Mouse (Mus musculus) gastrocnemius, postnatal 10 days (tissue): Measurements from ENCODE around the gene Gm27021. TPM values are rescaled to one million over a fixed set of nuclear protein-coding genes. Genes with fewer than 3 reads are reported as not detected.

ENCODE experiments used
- DNase-seq: peaks from one replicate; pipeline ENCODE4 v3.0.0; 2021; ENCODE audit warnings: mixed read lengths
- total RNA-seq, 2 experiments: library from RNA; stranded (reverse); gene quantifications; 2 replicates each; pipeline ENCODE4 v1.2.3; 2021

Gene Gm27021
- total RNA-seq, 2 experiments from 2014 or later = not detected

DNA sequence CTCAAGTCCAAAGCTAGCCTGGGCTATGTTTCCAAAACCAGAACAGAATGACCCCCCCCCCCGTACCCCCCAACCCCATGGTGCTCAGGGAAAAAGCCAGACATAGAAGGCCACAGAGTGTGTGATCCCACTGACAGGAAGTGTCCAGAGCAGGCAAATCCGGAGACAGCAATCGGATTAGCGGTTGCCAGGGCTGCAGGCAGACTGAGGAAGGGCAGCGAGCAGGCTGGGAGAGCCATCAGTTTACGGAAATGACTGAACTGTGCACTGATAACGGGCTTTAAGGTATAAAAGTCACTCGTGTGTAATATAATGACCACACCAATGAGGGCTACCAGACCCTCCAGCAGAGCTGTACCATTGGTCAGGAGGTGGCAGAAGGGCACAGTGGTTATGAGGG, 26.6 kb downstream of the Gm27021 start:
- DNase-seq = no peak

DNA sequence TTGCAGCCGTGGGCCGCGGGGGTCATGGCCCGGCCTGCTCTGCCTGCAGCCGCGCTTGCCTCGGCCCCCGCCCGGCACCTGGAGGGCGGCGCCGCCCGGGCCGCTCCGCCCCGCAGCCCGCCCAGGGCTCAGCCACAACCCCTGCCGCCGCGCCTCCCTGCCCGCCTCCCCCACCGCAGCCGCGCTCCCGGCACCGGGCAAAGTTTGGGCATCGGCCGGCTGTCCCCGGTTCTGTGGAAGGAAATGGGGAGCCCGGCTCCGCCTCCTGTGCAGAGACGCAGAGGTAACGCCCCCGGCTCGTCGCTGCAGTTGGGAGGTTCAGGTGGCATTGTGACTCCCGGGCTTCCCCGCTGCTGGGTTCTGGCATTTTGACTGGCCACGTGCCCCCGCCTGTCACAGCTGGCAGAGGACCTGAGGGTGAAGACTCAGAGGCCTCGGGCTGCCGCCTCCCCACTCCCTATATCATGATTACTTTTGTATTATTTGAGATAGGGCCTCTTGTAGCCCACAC, 33.5 kb downstream of the Gm27021 start:
- peak; percentile 53 for DNase-seq

DNA sequence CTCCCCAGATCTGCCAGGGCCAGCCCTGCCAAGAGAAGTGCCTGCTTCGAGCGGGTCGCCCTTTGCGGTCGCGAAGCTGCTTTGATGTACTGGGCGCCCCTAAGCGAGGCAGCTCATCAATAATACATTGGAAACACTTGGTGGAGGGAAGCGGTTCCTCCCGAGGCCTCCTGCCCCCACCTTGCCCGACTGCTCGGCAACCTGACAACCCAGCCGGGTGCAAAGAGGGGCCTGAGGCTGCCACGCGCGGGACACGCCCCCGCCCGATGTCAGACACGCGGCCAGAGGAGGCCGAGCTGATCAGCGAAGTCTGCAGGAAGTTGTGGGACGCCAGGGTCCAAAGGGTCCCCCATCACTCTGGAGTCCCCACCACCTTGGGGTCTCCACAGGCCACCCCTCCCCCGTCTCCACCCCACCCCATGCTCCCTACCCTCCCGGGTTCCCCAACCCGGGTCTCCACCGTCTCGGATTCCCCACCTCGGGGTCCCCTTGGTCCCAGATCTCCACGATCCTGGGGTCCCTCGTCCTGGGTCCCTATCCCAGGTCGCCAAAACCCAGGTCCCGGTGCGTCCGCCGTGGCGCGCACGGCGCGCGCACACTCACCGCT, 34.1 kb downstream of the Gm27021 start:
- DNase-seq = no peak

DNA sequence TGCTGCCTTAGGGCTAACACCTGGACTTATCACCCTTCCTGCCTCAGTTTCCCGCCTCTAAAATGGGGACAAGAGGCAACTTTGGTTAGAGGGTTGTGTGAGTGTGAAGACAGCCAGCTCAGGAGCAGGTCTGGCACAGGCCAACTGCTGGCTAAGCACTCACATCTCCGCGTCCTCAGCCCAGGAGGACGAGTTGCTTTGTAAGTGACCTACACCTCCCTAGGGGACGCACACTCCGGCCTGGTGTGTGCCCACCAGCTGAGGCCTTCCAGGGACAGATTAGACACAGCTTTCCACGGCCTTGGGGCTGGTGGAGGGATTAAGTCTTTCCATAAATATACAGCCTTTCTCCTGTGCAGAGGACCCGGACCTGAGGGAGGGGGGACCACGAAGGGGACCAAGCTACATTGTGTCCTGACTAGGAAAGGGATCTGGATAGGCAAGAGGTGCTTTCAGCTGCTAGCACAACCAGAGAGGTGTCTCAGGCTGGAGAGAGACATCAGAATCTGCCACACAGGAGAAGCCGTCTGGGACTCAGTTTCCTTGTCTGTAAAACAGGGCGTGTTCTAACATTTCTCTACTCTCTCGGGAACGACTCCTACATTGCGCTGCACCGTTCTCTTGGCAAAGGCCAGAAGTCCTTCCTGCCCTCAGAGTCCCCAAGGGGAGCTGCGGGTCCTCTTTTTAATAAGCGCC, 34.8 kb downstream of the Gm27021 start:
- DNase-seq = no peak

DNA sequence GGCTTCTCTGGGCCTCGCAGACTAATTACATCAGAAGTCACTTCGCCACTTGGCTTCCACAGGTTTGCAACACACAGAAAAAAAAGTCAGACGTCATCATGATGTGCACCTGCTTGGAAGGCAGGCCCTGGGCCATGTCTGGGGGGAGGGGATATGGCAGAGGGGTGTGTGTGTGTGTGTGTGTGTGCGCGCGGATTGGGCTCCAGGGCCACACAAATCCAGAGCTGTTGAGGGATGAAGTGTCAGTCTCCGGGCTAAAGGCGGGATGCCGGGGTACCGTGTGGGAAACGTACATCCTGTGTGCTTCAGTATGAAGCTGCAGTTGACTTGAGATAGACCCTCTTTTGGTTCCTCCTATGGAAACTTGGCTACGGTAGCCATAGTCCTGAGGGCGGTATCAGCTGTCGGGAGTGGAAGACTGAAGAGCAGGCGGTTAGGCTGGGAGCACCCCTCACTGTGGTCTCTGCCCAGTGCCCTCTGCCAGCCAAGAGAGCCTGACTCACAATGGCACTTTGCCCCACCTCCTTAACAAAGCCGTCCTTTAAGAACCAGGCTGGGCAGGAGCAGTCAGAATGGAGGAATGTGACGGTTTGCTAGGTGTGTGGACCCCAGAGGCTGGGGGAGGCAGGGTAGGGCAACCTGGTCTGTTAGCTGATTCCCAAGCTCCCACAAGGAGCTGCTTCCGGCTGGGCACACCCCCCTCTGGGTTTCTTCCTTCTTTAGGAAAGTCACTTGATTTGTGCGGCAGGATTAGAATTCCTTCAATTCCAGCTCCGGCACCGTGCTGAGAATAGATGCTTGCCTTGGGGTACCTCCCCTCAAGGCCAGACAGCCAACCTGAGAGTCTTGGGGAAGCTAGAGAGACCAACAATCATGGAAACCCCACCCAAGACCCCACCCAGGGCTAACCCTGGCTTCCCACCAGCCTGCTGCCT, 36.2 kb downstream of the Gm27021 start:
- DNase-seq = no peak

DNA sequence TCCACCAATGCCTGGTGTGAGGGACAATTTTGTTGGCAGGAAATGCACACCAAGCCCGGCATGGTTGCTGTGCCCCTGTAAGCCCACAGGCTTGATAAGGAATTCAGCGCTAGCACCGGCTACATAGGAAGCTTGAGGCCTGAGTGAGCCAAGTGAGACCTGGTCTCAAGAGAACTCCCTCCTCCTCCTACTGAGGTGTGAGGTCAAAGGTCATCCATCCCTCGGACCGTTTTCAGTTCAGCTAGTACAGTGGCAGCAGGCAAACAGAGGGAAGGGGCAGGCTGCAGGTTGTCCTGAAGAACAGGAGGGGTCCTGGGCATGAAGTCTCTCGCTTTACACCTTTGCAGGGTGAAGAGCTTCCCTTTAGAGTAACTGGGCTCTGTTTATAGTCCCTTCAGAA, 37.0 kb downstream of the Gm27021 start:
- no peak for DNase-seq

DNA sequence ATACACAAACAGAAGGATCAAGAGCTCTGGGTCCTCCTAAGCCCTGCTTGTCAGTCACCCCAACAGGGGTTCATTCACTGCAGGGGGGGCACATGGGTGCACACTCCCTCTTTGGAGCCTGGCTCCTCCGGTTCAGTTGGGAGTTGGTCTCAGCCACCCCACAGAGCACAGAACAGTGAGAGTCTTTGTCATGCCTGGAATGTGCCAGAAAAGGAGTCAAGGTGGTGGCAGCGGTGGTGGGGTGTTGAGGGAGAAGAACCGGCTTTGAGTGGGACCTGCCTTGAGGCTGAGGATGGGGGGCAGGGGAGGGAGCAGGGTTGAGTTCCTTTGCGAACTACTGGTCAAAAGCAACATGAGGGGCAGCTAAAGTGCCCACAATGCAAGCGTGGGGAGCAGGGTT, 37.8 kb downstream of the Gm27021 start:
- no peak for DNase-seq

DNA sequence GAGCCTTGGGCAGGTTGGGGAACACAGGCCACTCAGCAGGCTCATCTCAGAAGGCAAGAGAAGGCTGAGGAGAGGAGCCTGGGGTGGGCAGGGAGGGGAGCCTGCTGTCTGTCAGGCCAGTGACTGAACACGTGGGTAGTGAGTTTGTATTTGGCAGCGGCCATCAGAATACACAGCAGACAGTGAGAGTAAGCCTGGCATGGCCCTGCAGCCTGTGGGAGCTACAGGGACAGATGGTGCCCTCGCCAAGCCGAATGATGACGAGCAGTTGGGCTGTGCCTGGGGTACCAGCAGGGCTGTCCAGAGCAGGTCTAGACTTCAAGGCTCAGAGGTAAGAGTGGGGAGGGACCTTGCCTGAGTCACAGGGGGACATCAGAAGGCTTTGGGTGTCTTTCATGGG, 40.6 kb downstream of the Gm27021 start:
- DNase-seq = no peak

DNA sequence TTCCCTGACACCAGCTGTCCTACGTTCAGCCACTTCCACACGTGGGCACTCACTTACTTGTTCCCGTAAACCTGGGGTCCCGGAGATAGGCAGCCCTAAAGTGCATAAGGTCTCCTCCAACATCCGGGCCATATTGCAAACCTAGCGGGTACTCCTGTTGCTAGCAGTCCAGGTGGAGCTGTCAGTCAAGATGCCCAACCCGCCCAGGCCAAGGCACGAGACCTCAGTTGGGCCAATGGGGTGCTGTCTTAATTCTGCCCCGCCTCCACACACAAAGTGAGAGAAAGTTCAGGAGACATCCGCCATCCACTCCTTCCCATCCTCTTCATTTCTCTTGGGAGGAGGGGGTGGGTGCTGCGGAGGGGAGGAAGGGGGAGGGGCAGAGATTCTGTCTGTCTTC, 41.4 kb downstream of the Gm27021 start:
- no peak for DNase-seq

DNA sequence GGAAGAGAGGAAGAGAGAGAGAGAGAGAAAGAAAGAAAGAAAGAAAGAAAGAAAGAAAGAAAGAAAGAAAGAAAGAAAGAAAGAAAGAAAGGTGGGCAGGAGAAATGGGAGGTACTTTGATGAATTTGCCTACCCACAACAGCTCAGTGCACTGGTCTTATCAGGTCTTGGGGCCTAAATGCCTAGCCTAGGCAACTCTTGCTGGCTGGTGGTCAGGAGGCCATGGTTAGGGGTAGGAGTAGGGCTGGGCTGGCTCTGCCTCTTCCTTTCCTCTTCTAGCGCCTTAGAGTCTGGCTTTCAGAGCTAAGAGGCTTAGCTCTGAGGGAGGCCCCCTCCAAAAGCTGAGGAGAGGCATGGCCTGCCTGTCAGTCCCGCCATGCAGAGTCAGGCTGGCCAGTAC, 44.3 kb downstream of the Gm27021 start:
- no peak for DNase-seq

DNA sequence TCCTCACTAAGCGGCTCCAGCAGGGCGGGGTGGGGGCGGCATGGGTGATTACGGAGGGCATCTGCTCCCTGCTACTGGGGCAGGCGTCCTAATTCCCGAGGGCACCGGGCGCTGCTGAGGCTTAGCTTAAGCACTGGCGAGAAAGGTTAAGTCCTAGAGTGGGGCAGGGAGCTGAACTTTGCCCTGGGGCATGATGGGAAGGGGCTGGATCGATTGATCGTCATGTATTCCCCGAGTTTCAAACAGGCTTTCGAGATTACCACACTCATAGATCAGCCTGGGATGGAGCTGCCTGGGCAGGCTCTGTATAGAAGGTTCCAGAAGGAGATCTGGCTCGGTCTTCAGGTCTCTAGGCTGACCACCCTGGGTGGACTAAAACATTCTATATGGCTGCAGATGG, 45.7 kb downstream of the Gm27021 start:
- no peak for DNase-seq

DNA sequence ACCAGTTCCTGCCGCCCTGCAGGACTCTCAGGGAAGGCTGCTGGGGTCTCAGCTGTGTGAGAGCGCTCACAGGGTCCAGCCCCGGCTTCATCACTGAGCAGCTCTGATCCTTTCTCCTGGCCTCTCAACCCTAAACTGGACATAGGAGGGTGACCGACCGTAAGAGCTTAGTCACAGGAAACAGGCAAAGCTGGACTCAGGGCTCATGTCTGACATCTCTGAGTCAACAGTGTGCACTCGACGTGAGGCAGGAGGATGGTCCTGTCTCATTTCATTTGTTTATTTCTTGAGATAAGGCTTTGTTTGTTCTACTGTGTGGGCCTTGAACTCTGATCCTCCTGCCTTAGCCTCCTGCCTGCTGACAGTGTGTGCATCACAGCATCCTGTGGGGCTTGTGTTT, 47.4 kb downstream of the Gm27021 start:
- no peak for DNase-seq

DNA sequence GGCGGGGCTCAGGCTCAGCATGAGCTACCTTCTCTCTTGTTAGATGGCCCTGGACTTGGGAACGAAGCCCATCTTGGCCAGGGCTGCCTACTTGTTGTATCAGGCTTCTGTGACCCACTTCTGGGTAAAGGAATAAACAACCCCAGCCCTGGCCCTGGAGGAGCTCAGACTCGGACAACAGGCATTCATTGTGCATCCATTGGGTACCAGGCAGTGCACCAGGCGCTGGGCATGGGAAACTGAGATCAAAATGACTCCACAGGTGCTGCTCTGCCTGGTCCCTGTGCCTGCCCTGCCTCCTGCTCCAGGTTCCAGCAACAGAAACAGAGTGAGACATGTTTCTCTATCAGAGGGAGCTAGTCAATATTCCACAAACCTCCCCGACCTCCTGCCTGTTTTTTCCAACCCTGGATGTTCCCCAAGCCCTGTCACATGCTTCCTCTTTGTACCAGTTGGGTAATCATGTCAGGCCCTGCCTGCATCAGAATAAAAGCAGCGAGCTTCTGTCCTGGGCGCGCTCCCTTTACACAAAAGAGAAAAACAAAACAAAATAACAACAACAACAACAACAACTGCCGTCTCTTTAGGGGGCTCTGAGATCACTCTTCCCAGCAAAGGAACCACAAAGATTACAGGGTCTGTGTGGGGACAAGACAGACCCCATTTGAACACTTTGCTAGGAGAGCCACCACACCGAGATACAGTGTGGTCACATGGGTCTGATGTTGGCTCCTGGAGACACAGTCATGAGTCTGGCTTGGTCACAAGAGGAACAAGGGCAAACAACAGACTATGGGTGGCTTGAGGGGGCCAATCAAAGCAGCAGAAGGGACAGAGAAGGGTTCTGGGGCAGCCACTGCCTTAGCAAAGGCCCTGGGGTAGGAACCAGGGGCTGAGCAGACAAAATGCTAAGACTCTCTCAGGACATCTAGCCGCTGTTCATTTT, 48.4 kb downstream of the Gm27021 start:
- DNase-seq = no peak

DNA sequence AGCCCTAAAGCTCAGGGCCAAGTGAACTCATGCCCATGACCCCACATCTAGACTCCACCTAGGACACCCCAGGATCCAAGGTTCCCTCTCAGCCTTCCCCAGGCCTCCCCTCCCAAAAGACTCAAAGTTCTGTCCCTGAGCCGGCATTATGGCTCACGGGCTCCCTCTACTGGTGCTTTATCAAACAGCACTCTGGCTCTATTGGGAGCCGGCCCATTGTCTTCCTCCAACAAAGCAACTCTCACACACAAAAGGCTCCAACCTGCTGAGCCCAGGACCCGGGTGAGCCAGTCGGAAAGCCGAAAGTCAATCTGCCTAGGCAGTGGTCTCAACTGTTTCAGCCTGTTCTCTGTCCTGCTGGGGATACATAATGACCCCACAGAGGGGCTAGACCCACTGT, 49.8 kb downstream of the Gm27021 start:
- DNase-seq = peak; percentile 73

DNA sequence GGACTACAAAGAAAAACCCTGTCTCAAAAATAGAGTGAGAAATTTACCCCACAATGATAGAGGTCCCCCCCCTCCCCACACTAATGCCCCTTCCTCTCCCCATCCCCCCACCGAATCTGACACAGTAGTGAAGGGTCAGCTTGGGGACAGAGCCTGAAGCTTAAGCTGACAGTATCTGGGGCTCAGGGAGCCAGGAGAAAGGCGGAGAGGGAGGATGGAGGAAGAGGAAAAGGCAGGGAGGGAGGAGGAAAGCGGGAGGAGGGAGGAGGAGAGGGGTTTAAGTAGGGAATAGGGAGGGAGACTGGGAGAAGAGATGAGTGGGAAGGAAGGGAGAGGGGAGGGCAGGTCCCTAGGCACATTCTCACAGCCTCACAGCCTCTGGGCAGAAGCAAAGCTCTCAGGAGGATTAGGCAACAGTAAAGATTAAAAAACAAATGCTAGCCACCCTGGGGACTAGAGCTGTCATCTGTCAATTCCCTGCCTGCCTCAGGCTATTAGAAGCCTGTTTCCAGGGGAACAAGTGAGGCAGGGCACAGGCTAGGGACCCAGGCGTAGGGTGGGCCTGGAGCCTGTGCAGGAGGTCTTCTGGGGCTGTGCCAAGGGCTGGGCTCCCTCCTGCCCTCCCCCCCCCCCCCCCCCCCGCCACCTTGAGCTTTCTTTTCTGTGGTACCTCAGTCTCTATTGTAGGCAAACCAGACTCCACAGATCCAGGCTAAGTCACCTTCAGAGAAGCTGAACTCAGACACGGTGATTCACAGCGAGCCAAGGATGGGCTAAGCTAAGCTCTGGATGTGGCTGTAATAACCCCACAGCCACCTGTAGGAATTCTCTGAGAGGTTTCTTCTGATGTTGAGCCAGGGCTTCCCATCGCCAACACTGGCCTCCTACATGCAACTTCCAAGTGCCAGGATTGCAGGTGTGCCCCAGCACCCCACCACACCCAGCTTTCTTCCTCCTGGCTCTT, 50.9 kb downstream of the Gm27021 start:
- no peak for DNase-seq

DNA sequence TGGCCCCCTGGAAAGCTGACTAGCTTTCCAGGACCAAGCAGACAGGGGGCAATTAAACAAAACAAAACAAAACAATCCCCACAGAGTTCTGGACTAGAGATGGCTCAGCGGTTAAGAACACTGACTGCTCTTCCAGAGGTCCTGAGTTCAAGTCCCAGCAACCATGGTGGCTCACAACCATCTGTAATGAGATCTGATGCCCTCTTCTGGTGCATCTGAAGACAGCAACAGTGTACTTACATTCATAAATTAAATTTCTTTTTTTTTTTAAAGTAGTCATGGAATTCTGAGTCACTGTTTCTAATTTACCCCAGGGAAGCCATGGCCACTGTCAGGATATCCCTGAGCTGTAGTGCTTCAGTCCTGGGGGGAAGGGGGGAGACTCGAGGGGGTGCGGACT, 53.4 kb downstream of the Gm27021 start:
- no peak for DNase-seq

DNA sequence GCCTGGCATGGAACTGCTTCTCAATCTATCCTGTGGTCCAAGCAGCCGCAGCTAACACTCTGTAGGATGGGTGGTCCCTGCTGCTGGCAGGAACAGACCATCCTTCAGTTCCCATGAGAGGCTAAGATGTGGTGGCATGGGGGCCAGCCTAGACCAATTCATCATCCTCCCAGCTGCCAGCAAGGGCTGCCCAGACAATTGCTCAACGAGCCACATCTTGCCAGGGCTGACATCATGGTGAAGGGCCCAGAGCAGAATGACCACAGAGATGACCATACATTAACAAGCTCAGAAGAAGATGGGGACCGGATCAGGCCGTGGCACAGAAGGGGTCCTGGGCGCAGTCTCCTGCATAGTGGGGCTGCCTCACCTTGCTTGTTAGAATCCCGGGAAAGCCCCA, 57.1 kb downstream of the Gm27021 start:
- DNase-seq = no peak

DNA sequence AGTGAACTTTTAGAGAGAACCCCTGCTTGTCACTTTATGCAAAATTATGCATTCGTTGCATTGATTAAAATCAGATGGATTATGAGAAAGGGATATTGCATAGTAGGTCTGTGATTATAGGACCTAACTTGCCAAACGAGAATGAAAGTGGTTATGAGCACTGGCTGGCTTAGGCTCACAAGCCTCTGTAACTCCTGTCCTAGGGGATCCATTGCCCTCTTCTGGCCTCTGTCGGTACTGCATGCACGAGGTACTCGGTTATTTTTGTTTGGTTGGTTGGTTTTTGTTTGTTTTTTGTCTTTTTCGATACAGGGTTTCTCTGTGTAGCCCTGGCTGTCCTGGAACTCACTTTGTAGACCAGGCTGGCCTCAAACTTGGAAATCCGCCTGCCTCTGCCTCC, 60.0 kb downstream of the Gm27021 start:
- peak; percentile 85 for DNase-seq

DNA sequence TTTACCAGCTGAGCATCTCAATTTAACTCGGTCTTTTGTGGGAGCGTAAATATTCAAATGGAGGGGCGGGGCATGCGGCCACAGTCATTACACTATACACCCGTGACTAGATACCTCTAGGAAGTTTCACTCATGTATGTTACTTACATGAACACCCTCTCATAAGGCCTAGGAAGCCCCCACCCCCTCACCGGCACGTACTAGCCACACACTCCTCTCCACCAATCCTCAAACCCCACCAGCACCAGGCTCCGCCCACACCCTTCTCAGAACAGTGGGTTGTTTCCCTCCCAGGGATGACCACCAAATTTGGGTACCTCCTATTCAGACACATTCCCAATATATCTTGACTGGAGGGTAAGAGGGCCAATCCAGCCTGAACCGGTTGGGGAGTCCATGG, 60.4 kb downstream of the Gm27021 start:
- DNase-seq = no peak

DNA sequence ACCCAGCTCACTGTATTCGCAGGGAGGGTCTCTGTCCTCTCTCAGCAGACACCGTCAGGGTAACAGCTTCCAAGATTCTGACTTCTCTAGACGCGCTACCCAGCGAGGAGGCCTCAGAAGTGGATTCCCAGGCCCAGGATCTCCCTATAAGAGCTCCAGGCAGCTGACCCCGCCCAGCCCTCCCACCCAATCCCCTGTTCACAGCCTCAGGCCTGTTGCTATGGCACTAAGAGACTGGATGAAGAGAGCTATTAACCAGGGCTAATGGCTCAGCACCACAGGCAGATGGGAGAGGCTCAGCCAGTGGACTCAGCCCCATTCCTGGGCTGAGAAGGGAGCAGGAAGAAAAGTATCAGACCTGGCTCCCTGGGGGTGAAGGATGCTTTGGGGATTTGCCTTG, 65.2 kb downstream of the Gm27021 start:
- DNase-seq = no peak

DNA sequence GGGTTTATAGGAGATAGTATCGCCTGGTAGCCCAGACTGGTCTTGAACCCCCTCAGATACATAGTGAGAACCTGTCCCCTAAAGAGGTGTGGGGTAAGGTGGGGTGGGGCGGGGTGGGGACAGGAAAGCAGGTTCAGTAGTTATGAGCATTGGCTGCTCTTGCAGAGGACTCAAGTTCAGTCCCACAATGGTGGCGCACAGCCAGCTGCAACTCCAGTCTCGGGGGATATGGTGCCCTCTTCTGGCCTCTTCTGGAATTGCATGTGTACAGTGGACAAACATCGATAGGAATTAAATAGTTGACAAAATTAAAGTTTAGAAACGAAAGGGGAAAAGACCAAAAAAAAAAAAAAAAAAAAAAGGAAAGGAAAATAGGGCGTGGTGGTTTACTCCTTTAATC, 68.4 kb downstream of the Gm27021 start:
- peak; percentile 91 for DNase-seq
